Mouse (Mus musculus): ENCODE measurements at regions not wholly inside any gene's neighbourhood (a gene's known extent, or its start where the extent isn't known, plus 50 kb on each side); places are given as distances from the start of the nearest gene placed in this dataset.

GRCm38 (mm10) chr10:26520879-26521278, 145.1 kb upstream of the L3mbtl3 start:
- Histone ChIP-seq H3K27me3 (replicated peaks; ENCODE audit: control insufficient read depth, insufficient read depth, low read length) (no peaks in the 10 kb centered on the region), H3K4me1 (ENCODE audit: control insufficient read depth, insufficient read depth, low read length) (no peaks in the 10 kb centered on the region), H3K27ac (ENCODE audit: low read depth, low read length) (no peak overlapping the region), H3K4me3 (ENCODE audit: low read depth, low read length) (no peak overlapping the region), H3K36me3 (ENCODE audit: control insufficient read depth, insufficient read depth, low read length) (no peaks in the 10 kb centered on the region), H3K4me2 (ENCODE audit: low read length) (no peak overlapping the region), H3K9ac (ENCODE audit: low read length) (no peak overlapping the region), H3K9me3 (replicated peaks; ENCODE audit: control insufficient read depth, low read length) (no peaks in the 10 kb centered on the region)
- DNase-seq (ENCODE audit: low spot score): no peak
- ATAC-seq: no peak
- WGBS: 87% methylated on average over 6 of the region's 6 CpGs

- DNase-seq (ENCODE audit: low spot score) (peak; percentile 72), ATAC-seq (peak; percentile 83)
- H3K4me3 ChIP-seq (ENCODE audit: low read depth, low read length): no peak overlapping the region
- no peak overlapping the region for H3K9ac ChIP-seq (ENCODE audit: low read length)
- no peaks in the 10 kb centered on the region for H3K36me3 ChIP-seq (ENCODE audit: control insufficient read depth, insufficient read depth, low read length)
- H3K4me1 ChIP-seq (ENCODE audit: control insufficient read depth, insufficient read depth, low read length): peaks cover 3% of the 10 kb centered on the region
- H3K27ac ChIP-seq (ENCODE audit: low read depth, low read length): no peak overlapping the region
- H3K9me3 ChIP-seq (replicated peaks; ENCODE audit: control insufficient read depth, low read length): no peaks in the 10 kb centered on the region
- 62% methylated on average over 4 of the region's 4 CpGs for WGBS
- H3K27me3 ChIP-seq (replicated peaks; ENCODE audit: control insufficient read depth, insufficient read depth, low read length): no peaks in the 10 kb centered on the region
- no peak overlapping the region for H3K4me2 ChIP-seq (ENCODE audit: low read length)
Observed at GRCm38 (mm10) chr10:26525848-26526546, 150.2 kb upstream of the L3mbtl3 start.

GRCm38 (mm10) chr10:26540189-26540588, 164.4 kb upstream of the L3mbtl3 start:
- ATAC-seq (0 out of 2 replicates have a peak, but pooled peaks have one; percentile 26), DNase-seq (ENCODE audit: low spot score) (peak; percentile 65)
- no peaks in the 10 kb centered on the region for H3K27me3 ChIP-seq (replicated peaks; ENCODE audit: control insufficient read depth, insufficient read depth, low read length)
- no peak overlapping the region for H3K27ac ChIP-seq (ENCODE audit: low read depth, low read length)
- H3K9ac ChIP-seq (ENCODE audit: low read length): no peak overlapping the region
- no peaks in the 10 kb centered on the region for H3K4me1 ChIP-seq (ENCODE audit: control insufficient read depth, insufficient read depth, low read length)
- no peaks in the 10 kb centered on the region for H3K9me3 ChIP-seq (replicated peaks; ENCODE audit: control insufficient read depth, low read length)
- no peak overlapping the region for H3K4me3 ChIP-seq (ENCODE audit: low read depth, low read length)
- H3K36me3 ChIP-seq (ENCODE audit: control insufficient read depth, insufficient read depth, low read length): no peaks in the 10 kb centered on the region
- no peak overlapping the region for H3K4me2 ChIP-seq (ENCODE audit: low read length)

- no peak for DNase-seq (ENCODE audit: low spot score)
- no peak overlapping the region for H3K27ac ChIP-seq (ENCODE audit: low read depth, low read length)
- H3K9ac ChIP-seq (ENCODE audit: low read length): no peak overlapping the region
- no peaks in the 10 kb centered on the region for H3K4me1 ChIP-seq (ENCODE audit: control insufficient read depth, insufficient read depth, low read length)
- H3K9me3 ChIP-seq (replicated peaks; ENCODE audit: control insufficient read depth, low read length): no peaks in the 10 kb centered on the region
- H3K36me3 ChIP-seq (ENCODE audit: control insufficient read depth, insufficient read depth, low read length): no peaks in the 10 kb centered on the region
- H3K4me3 ChIP-seq (ENCODE audit: low read depth, low read length): no peak overlapping the region
- WGBS: 90% methylated on average over 1 of the region's 1 CpGs
- no peak for ATAC-seq
- H3K27me3 ChIP-seq (replicated peaks; ENCODE audit: control insufficient read depth, insufficient read depth, low read length): no peaks in the 10 kb centered on the region
- no peak overlapping the region for H3K4me2 ChIP-seq (ENCODE audit: low read length)
Observed at GRCm38 (mm10) chr10:26544061-26544460, 168.3 kb upstream of the L3mbtl3 start.

GRCm38 (mm10) chr10:26544796-26545195, 169.0 kb upstream of the L3mbtl3 start:
- H3K4me1 ChIP-seq (ENCODE audit: control insufficient read depth, insufficient read depth, low read length): no peaks in the 10 kb centered on the region

GRCm38 (mm10) chr10:26556246-26556645, 180.5 kb upstream of the L3mbtl3 start:
- ATAC-seq (no peak), DNase-seq (ENCODE audit: low spot score) (no peak)
- Histone ChIP-seq H3K4me3 (ENCODE audit: low read depth, low read length) (no peak overlapping the region), H3K4me1 (ENCODE audit: control insufficient read depth, insufficient read depth, low read length) (0 out of 2 replicates have a peak, but pooled peaks cover 2% of the 10 kb centered on the region), H3K36me3 (ENCODE audit: control insufficient read depth, insufficient read depth, low read length) (no peaks in the 10 kb centered on the region), H3K27ac (ENCODE audit: low read depth, low read length) (no peak overlapping the region), H3K9me3 (replicated peaks; ENCODE audit: control insufficient read depth, low read length) (no peaks in the 10 kb centered on the region), H3K27me3 (replicated peaks; ENCODE audit: control insufficient read depth, insufficient read depth, low read length) (no peaks in the 10 kb centered on the region), H3K9ac (ENCODE audit: low read length) (no peak overlapping the region), H3K4me2 (ENCODE audit: low read length) (no peak overlapping the region)
- 80% methylated on average over 8 of the region's 8 CpGs for WGBS

More at GRCm38 (mm10) chr10:26544796-26545195, 169.0 kb upstream of the L3mbtl3 start:
- Histone ChIP-seq H3K36me3 (ENCODE audit: control insufficient read depth, insufficient read depth, low read length) (no peaks in the 10 kb centered on the region), H3K4me3 (ENCODE audit: low read depth, low read length) (no peak overlapping the region), H3K27me3 (replicated peaks; ENCODE audit: control insufficient read depth, insufficient read depth, low read length) (no peaks in the 10 kb centered on the region), H3K27ac (ENCODE audit: low read depth, low read length) (no peak overlapping the region), H3K9ac (ENCODE audit: low read length) (no peak overlapping the region), H3K9me3 (replicated peaks; ENCODE audit: control insufficient read depth, low read length) (no peaks in the 10 kb centered on the region), H3K4me2 (ENCODE audit: low read length) (no peak overlapping the region)
- no peak for ATAC-seq
- WGBS: 83% methylated on average over 1 of the region's 1 CpGs
- no peak for DNase-seq (ENCODE audit: low spot score)

GRCm38 (mm10) chr10:26558118-26558517, 182.3 kb upstream of the L3mbtl3 start:
- no peak overlapping the region for H3K4me3 ChIP-seq (ENCODE audit: low read depth, low read length)
- H3K9ac ChIP-seq (ENCODE audit: low read length): no peak overlapping the region
- DNase-seq (ENCODE audit: low spot score): no peak
- H3K27ac ChIP-seq (ENCODE audit: low read depth, low read length): no peak overlapping the region
- H3K4me1 ChIP-seq (ENCODE audit: control insufficient read depth, insufficient read depth, low read length): 0 out of 2 replicates have a peak, but pooled peaks cover 2% of the 10 kb centered on the region
- 77% methylated on average over 1 of the region's 1 CpGs for WGBS
- no peaks in the 10 kb centered on the region for H3K36me3 ChIP-seq (ENCODE audit: control insufficient read depth, insufficient read depth, low read length)
- H3K4me2 ChIP-seq (ENCODE audit: low read length): no peak overlapping the region
- H3K27me3 ChIP-seq (replicated peaks; ENCODE audit: control insufficient read depth, insufficient read depth, low read length): no peaks in the 10 kb centered on the region
- ATAC-seq: no peak
- H3K9me3 ChIP-seq (replicated peaks; ENCODE audit: control insufficient read depth, low read length): no peaks in the 10 kb centered on the region

- ATAC-seq (no peak), DNase-seq (ENCODE audit: low spot score) (no peak)
- no peak overlapping the region for H3K4me2 ChIP-seq (ENCODE audit: low read length)
- no peaks in the 10 kb centered on the region for H3K9me3 ChIP-seq (replicated peaks; ENCODE audit: control insufficient read depth, low read length)
- H3K36me3 ChIP-seq (ENCODE audit: control insufficient read depth, insufficient read depth, low read length): no peaks in the 10 kb centered on the region
- H3K9ac ChIP-seq (ENCODE audit: low read length): no peak overlapping the region
- peaks cover 6% of the 10 kb centered on the region; the same call in 1 of the 2 replicates for H3K4me1 ChIP-seq (ENCODE audit: control insufficient read depth, insufficient read depth, low read length)
- no peaks in the 10 kb centered on the region for H3K27me3 ChIP-seq (replicated peaks; ENCODE audit: control insufficient read depth, insufficient read depth, low read length)
- H3K4me3 ChIP-seq (ENCODE audit: low read depth, low read length): no peak overlapping the region
- H3K27ac ChIP-seq (ENCODE audit: low read depth, low read length): no peak overlapping the region
- WGBS: 84% methylated on average over 4 of the region's 4 CpGs
Observed at GRCm38 (mm10) chr10:26559323-26559722, 183.6 kb upstream of the L3mbtl3 start.

- 65% methylated on average over 4 of the region's 4 CpGs for WGBS
- Histone ChIP-seq H3K4me2 (ENCODE audit: low read length) (no peak overlapping the region), H3K27me3 (replicated peaks; ENCODE audit: control insufficient read depth, insufficient read depth, low read length) (no peaks in the 10 kb centered on the region), H3K9ac (ENCODE audit: low read length) (no peak overlapping the region), H3K27ac (ENCODE audit: low read depth, low read length) (no peak overlapping the region), H3K9me3 (replicated peaks; ENCODE audit: control insufficient read depth, low read length) (no peaks in the 10 kb centered on the region), H3K4me1 (ENCODE audit: control insufficient read depth, insufficient read depth, low read length) (peaks cover 6% of the 10 kb centered on the region; the same call in 1 of the 2 replicates), H3K36me3 (ENCODE audit: control insufficient read depth, insufficient read depth, low read length) (no peaks in the 10 kb centered on the region), H3K4me3 (ENCODE audit: low read depth, low read length) (no peak overlapping the region)
- DNase-seq (ENCODE audit: low spot score) (peak; percentile 36), ATAC-seq (peak; percentile 29; the same call in 1 of the 2 replicates)
Observed at GRCm38 (mm10) chr10:26560456-26560855, 184.7 kb upstream of the L3mbtl3 start.
